Mouse (Mus musculus): ENCODE measurements at regions not wholly inside any gene's neighbourhood (a gene's known extent, or its start where the extent isn't known, plus 50 kb on each side); places are given as distances from the start of the nearest gene placed in this dataset.

- ATAC-seq (ENCODE audit: borderline replicate concordance, extremely low read depth, low FRiP score, low TSS enrichment), result no peak
- no peak overlapping the region for H3K9ac ChIP-seq
- H3K4me2 ChIP-seq, result no peak overlapping the region
- H3K4me1 ChIP-seq, result peaks cover 23% of the 10 kb centered on the region
- H3K27me3 ChIP-seq, result no peaks in the 10 kb centered on the region
- WGBS, result 32% methylated on average over 9 of the region's 9 CpGs
- no peaks in the 10 kb centered on the region for H3K36me3 ChIP-seq
- H3K9me3 ChIP-seq, result no peaks in the 10 kb centered on the region
- no peak overlapping the region for H3K27ac ChIP-seq
- H3K4me3 ChIP-seq, result no peak overlapping the region
These were observed 70.5 kb upstream of the Calm2 start for GRCm38 (mm10) chr17:87517258-87517657.

GRCm38 (mm10) chr17:87519454-87519853 is 72.7 kb upstream of the Calm2 start:
- H3K36me3 ChIP-seq, result no peaks in the 10 kb centered on the region
- no peak overlapping the region for H3K27ac ChIP-seq
- no peaks in the 10 kb centered on the region for H3K9me3 ChIP-seq
- 84% methylated on average over 9 of the region's 9 CpGs for WGBS
- no peak overlapping the region for H3K9ac ChIP-seq
- no peak for ATAC-seq (ENCODE audit: borderline replicate concordance, extremely low read depth, low FRiP score, low TSS enrichment)
- peaks cover 35% of the 10 kb centered on the region for H3K4me1 ChIP-seq
- no peaks in the 10 kb centered on the region for H3K27me3 ChIP-seq
- H3K4me2 ChIP-seq, result no peak overlapping the region
- H3K4me3 ChIP-seq, result no peak overlapping the region

GRCm38 (mm10) chr17:87520841-87521240 is 74.1 kb upstream of the Calm2 start:
- 90% methylated on average over 5 of the region's 5 CpGs for WGBS
- Histone ChIP-seq H3K4me3 (no peak overlapping the region), H3K27ac (no peak overlapping the region), H3K4me1 (peaks cover 35% of the 10 kb centered on the region), H3K9me3 (no peaks in the 10 kb centered on the region), H3K9ac (no peak overlapping the region), H3K36me3 (no peaks in the 10 kb centered on the region), H3K27me3 (no peaks in the 10 kb centered on the region), H3K4me2 (no peak overlapping the region)
- no peak for ATAC-seq (ENCODE audit: borderline replicate concordance, extremely low read depth, low FRiP score, low TSS enrichment)

GRCm38 (mm10) chr17:87521622-87522151 is 75.0 kb upstream of the Calm2 start:
- Histone ChIP-seq H3K9ac (no peak overlapping the region), H3K9me3 (no peaks in the 10 kb centered on the region), H3K27ac (peak overlapping the region; percentile 26; the same call in 1 of the 2 replicates), H3K27me3 (no peaks in the 10 kb centered on the region), H3K4me1 (peaks cover 35% of the 10 kb centered on the region), H3K4me3 (no peak overlapping the region), H3K36me3 (no peaks in the 10 kb centered on the region), H3K4me2 (no peak overlapping the region)
- 37% methylated on average over 10 of the region's 10 CpGs for WGBS
- no peak for ATAC-seq (ENCODE audit: borderline replicate concordance, extremely low read depth, low FRiP score, low TSS enrichment)

GRCm38 (mm10) chr17:87522500-87523091 is 75.9 kb upstream of the Calm2 start:
- Histone ChIP-seq H3K9ac (no peak overlapping the region), H3K36me3 (no peaks in the 10 kb centered on the region), H3K4me2 (peak overlapping the region; percentile 26; the same call in 1 of the 2 replicates), H3K4me1 (peaks cover 30% of the 10 kb centered on the region), H3K27ac (peak overlapping the region; percentile 67), H3K9me3 (no peaks in the 10 kb centered on the region), H3K27me3 (no peaks in the 10 kb centered on the region), H3K4me3 (no peak overlapping the region)
- 12% methylated on average over 8 of the region's 8 CpGs for WGBS
- ATAC-seq (ENCODE audit: borderline replicate concordance, extremely low read depth, low FRiP score, low TSS enrichment), result peak; percentile 77

GRCm38 (mm10) chr17:87523643-87524042 is 76.9 kb upstream of the Calm2 start:
- no peaks in the 10 kb centered on the region for H3K36me3 ChIP-seq
- no peaks in the 10 kb centered on the region for H3K27me3 ChIP-seq
- H3K9me3 ChIP-seq, result no peaks in the 10 kb centered on the region
- H3K4me3 ChIP-seq, result no peak overlapping the region
- no peak overlapping the region for H3K4me2 ChIP-seq
- H3K9ac ChIP-seq, result no peak overlapping the region
- WGBS, result 35% methylated on average over 9 of the region's 10 CpGs
- peak overlapping the region; percentile 67 for H3K27ac ChIP-seq
- peaks cover 30% of the 10 kb centered on the region for H3K4me1 ChIP-seq
- ATAC-seq (ENCODE audit: borderline replicate concordance, extremely low read depth, low FRiP score, low TSS enrichment), result peak; percentile 54; the same call in 1 of the 2 replicates

GRCm38 (mm10) chr17:87527174-87527573 is 80.4 kb upstream of the Calm2 start:
- Histone ChIP-seq H3K9me3 (no peaks in the 10 kb centered on the region), H3K4me2 (no peak overlapping the region), H3K4me3 (no peak overlapping the region), H3K4me1 (peaks cover 50% of the 10 kb centered on the region), H3K27ac (no peak overlapping the region), H3K36me3 (no peaks in the 10 kb centered on the region), H3K9ac (no peak overlapping the region), H3K27me3 (no peaks in the 10 kb centered on the region)
- 86% methylated on average over 7 of the region's 7 CpGs for WGBS
- no peak for ATAC-seq (ENCODE audit: borderline replicate concordance, extremely low read depth, low FRiP score, low TSS enrichment)

GRCm38 (mm10) chr17:87530162-87530817 is 83.6 kb upstream of the Calm2 start:
- Histone ChIP-seq H3K36me3 (no peaks in the 10 kb centered on the region), H3K27ac (peak overlapping the region; percentile 70), H3K4me1 (peaks cover 36% of the 10 kb centered on the region), H3K4me2 (peak overlapping the region; percentile 72), H3K9me3 (no peaks in the 10 kb centered on the region), H3K4me3 (peak overlapping the region; percentile 45), H3K27me3 (no peaks in the 10 kb centered on the region), H3K9ac (peak overlapping the region; percentile 38; the same call in 1 of the 2 replicates)
- WGBS, result 14% methylated on average over 29 of the region's 29 CpGs
- ATAC-seq (ENCODE audit: borderline replicate concordance, extremely low read depth, low FRiP score, low TSS enrichment), result peak; percentile 81

- ATAC-seq (ENCODE audit: borderline replicate concordance, extremely low read depth, low FRiP score, low TSS enrichment), result no peak
- peak overlapping the region; percentile 45 for H3K4me3 ChIP-seq
- peaks cover 36% of the 10 kb centered on the region for H3K4me1 ChIP-seq
- peak overlapping the region; percentile 70 for H3K27ac ChIP-seq
- no peaks in the 10 kb centered on the region for H3K27me3 ChIP-seq
- WGBS, result 6% methylated on average over 17 of the region's 17 CpGs
- H3K9me3 ChIP-seq, result no peaks in the 10 kb centered on the region
- no peaks in the 10 kb centered on the region for H3K36me3 ChIP-seq
- peak overlapping the region; percentile 72 for H3K4me2 ChIP-seq
- H3K9ac ChIP-seq, result peak overlapping the region; percentile 38
These were observed 84.2 kb upstream of the Calm2 start for GRCm38 (mm10) chr17:87530818-87531410.

- no peaks in the 10 kb centered on the region for H3K9me3 ChIP-seq
- H3K9ac ChIP-seq, result peak overlapping the region; percentile 38
- H3K27me3 ChIP-seq, result no peaks in the 10 kb centered on the region
- peaks cover 36% of the 10 kb centered on the region for H3K4me1 ChIP-seq
- H3K4me3 ChIP-seq, result peak overlapping the region; percentile 45
- 7% methylated on average over 21 of the region's 21 CpGs for WGBS
- peak overlapping the region; percentile 70 for H3K27ac ChIP-seq
- 0 out of 2 replicates have a peak, but pooled peaks have one; percentile 6 for ATAC-seq (ENCODE audit: borderline replicate concordance, extremely low read depth, low FRiP score, low TSS enrichment)
- peak overlapping the region; percentile 72 for H3K4me2 ChIP-seq
- no peaks in the 10 kb centered on the region for H3K36me3 ChIP-seq
These were observed 84.8 kb upstream of the Calm2 start for GRCm38 (mm10) chr17:87531411-87532157.

- H3K27ac ChIP-seq, result peak overlapping the region; percentile 70; the same call in 1 of the 2 replicates
- peak overlapping the region; percentile 72 for H3K4me2 ChIP-seq
- no peak for ATAC-seq (ENCODE audit: borderline replicate concordance, extremely low read depth, low FRiP score, low TSS enrichment)
- H3K9ac ChIP-seq, result peak overlapping the region; percentile 38
- no peaks in the 10 kb centered on the region for H3K36me3 ChIP-seq
- H3K4me3 ChIP-seq, result peak overlapping the region; percentile 45
- no peaks in the 10 kb centered on the region for H3K9me3 ChIP-seq
- peaks cover 36% of the 10 kb centered on the region for H3K4me1 ChIP-seq
- WGBS, result 13% methylated on average over 9 of the region's 9 CpGs
- H3K27me3 ChIP-seq, result no peaks in the 10 kb centered on the region
These were observed 85.4 kb upstream of the Calm2 start for GRCm38 (mm10) chr17:87532158-87532545.
